Mouse (Mus musculus): ENCODE data around the gene Zbtb14.

The Zbtb14 gene

DNA sequence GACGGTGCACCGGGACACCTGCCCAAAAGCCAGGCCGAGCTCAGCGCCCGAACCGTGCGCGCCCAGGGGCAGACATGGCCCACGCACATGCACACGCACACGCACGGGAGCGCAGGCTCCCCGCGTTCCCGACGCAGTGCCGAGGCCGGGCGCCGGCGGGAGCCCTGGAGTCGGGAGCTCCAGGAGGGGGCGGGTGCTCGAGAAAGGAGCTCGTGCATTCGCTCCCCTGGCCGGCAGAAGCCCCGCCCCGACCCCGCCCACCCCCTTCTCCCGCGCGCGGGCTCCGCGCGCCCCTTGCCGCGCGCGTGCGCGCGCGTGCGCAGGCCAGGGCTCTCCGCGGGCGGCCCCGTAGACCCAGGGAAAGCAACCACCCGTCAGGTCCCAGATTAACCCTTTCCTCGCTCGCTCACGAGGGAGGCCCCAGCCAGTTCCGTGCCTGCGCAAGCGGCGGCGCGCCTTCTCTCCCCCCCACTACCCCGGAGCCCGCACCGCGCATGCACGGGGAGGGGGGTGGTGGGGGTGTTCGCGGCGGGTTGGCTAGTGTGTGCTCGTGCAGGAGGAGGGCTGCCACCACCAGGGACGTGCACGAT, at the start of gene Zbtb14:
Gene Zbtb14 (plus strand): TSS at position 540 of the 590 bp plus-strand sequence.
- peak; percentile 74 to 82 for DNase-seq (ENCODE audit: low spot score in 2 of 2)

DNA sequence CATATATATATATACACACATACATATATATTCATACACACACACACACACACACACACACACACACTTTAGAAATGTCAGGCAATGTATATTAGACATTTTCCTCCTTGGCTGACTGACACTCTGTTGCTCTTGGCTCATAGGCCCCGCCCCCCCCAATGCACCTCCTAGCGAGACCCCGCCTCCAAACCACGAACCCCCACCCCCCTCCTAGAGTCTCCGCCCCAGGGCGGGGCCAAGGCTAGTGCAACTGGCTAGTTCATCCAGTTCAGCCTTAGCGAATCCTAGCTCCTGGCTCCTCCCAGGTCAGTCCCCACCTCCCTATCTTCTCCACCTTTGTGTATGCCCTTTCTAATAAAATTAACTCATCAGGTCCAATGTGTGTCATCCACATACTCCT, 36.8 kb upstream of the Zbtb14 start:
- no peak for DNase-seq (ENCODE audit: low spot score in 2 of 2)

DNA sequence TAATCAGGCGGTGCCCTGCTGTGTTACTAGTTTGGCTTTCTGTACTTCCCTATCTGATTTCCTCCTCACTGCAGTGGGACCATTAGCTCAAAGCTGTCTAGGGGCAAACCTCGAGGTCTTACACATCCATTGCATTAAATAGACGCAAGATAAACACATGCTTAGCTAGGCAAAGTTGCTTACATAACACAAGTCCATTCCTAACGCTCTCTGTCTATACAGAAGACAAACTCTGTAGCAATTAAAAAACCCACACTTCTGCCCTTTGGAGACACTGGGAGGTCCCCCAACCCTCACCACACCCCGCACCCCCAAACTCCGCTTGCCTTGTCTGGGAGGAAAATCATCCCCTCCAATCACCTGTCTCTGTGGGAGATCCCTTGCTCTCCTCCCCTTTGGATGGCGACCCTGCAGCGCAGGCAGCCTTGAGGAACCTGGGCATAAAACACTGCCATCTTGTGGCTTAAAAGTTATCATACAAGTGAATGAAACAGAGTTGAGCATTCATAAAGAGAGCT, 33.8 kb upstream of the Zbtb14 start:
- no peak for DNase-seq (ENCODE audit: low spot score in 2 of 2)

DNA sequence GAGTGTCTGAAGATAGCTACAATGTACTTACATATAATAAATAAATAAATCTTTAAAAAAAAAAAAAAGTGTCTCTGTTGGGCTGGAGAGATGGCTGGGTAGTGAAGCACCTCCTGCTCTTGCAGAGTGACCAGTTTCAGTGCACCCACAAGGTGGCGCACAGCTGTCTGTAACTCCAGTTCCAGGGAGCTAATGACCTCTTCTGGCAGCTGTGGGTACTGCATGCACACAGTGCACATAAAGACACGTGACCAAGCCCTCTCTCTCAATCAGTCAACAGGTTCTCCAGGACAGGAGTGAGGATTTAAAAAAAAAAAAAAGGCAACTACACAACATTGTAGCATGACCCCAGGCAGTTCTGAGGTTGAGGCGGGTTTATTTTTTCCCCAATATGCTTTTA, 17.8 kb upstream of the Zbtb14 start:
- no peak for DNase-seq (ENCODE audit: low spot score in 2 of 2)

DNA sequence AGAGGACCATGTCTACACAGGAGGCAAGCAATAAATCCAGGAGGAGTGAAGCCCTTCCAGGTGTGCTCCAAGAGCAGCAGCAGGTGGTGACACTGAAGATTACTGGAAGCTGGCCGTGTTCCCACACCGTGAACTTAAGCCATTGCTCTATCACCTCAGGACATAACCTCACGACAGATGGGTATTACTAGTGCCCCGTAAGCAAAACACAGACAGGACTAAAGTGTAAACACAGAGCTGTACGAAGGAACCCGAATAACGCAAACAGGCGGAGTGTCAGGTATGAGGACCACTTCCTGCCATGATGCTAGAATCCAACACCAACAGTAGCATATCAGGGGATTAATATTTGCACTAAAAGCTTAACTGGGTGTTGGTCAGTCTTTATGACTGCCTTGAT, 2.0 kb upstream of the Zbtb14 start:
- no peak for DNase-seq (ENCODE audit: low spot score in 2 of 2)

DNA sequence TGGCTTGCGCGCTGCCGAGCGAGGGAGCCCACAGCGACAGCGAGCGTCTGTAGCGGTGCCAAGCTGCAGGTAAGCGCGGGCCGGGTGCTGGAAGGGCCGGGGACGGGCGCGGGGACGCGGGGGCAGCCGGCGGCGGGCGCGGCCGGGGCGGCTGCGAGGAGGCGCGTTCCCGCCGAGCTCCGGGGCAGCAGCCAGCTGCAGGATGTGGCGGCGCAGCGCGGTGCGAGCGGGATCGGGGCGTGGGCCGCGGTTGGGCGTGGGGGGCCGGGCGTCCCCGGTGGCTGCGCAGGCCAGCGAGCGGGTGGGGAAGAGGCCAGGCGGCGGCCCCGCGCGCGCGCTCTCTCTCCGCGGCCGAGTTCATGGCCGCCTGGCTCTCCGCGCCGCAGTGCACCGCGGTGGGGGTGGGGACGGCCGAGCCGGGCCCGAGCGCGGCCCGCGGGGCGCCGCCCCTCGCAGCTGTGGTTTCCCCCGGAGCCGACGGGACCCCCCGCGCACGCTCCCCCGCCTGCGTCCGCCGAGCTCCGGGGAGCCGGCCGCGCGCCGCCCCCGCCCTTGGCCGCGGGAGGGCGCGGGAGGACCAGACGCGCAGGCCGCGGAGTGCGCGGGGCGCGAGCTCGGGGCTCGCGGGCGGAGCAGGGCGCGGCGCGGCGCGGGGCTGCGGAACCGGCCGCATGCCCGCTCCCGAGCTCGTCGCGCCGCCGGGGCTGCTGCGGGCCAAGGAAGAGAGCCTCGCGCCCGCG, 521 bp downstream of the Zbtb14 start:
- peak; percentile 51 to 52 for DNase-seq (ENCODE audit: low spot score in 2 of 2)

DNA sequence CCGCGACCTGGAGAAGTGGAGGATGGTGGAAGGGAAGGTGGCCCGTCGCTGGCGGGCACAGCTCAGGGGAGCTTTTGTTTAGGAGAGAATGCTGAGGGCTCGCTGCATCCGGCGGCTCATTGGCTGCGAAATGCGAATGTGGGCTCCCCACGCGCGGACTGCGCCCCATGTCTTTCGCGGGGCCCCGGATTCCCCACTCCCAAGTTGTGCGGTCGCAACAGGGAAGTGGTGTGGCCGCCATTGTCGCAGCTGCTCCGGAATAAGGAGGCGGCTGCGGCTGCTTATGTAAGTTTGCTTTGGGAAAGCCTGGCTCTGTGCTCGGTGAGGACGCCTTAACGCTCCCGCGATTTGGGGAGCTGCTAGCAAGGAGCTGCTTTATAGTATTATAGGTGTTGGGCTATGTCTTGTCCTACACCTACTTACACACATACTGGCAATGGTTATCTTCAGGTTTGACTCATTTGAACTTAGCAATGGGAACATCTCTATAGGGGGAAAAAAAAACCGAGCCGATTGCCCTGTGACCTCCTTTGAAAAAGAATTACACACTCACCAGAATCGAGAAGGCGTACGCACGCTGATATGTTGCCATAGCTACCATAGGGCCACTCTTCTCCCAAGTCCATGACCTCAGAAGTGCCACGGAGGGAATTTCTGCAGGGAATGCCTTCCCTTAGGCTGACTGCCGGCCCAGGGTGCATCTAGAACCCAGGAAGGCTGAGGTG, 1.3 kb downstream of the Zbtb14 start:
- peak; percentile 54 to 68 for DNase-seq (ENCODE audit: low spot score in 2 of 2)

DNA sequence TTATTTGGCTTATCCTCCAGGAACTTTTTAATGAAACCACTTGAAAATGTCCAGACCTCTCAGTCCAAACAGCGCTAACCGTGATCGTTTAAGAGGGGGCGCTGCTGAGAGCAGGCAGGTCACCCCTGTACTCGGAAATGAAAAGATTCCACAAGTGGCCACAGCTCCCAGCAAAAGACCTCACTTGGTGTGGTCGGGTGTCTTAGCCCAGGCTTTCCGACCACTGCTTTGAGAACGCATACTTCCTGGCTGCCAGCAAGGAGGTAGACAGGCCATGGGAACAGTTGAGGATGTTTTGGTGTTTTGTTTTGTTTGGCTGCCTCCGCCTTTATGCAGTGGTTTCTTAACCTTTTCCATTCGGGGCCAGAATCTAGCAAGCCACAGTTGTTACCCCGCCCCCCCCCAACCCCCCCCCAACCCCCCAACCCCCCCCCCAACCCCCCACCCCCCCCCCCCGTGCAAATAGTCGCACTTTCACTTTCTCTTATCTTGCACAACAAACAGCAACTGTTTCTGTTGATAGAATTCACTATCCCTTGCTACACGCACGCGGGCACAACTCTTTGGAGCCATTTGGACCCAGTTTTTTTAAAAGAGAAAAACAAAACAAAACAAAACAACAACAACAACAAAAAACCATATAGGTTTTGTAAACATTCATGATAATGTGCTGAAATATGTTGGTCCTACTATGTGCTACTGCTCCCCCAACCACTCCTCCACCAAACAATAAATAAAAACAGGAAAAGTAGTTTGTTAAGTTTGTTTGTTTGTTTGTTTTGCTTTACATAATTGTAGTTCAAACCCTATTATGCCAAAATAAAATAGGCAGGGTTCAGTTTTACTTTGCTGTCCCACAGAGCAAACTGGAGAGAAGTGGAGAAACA, 13.5 kb downstream of the Zbtb14 start:
- DNase-seq (ENCODE audit: low spot score in 2 of 2), result no peak

DNA sequence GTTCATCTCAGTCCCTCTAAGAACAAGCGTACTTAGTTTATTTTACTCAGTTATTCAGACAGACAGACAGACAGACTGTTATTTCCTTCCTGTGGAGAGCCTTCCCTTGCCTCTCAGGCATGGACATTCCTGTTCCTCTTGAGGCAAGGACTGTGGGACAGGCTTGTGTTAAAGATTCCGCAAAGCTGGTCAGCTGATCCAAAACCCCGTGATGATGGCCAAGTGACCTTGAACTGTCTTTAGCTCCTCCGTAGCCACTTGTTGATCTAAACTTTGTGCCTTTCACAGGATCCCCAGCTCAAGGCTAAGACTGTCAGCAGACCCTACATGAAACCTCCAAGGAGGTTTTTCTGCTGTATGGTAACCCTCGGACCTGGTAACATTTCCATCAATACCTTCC, 14.3 kb downstream of the Zbtb14 start:
- DNase-seq (ENCODE audit: low spot score in 2 of 2), result no peak

DNA sequence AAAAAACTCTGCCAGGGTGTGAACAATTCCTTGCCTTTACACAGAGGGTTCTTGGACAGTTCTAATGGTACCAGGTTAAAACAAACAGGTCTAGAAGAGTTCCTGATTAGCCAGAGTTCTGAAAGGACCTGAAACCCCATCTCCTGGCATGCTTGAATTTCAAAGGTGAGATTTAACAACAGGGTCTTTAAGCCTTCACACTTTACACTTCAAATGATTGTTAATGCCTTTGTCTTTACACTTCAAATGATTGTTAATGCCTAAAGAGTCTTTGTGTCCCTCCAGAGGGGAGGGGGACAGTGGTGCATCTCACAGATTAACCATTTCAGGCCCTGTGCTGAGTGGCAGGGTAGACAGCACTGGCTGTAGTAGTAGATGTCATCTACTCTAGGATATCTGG, 15.2 kb downstream of the Zbtb14 start:
- no peak for DNase-seq (ENCODE audit: low spot score in 2 of 2)

DNA sequence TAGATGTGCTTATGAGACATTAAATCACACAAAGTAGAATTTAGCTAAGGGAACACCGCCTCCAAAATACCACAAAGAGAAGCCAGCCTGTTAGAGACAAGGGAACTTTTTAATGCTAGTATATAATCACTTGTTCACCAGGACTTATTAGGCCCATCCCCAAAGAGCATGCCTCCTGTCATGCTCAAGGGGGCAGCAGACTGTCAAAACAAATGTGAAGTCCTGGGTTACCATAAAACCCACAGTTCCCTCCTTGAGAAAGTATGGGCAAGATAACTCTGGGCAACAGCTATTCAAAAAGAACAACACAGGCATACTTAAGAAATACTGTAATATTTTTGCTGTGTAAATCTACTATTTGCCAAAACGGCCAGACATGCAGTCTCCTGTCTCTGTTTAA, 18.3 kb downstream of the Zbtb14 start:
- no peak for DNase-seq (ENCODE audit: low spot score in 2 of 2)

DNA sequence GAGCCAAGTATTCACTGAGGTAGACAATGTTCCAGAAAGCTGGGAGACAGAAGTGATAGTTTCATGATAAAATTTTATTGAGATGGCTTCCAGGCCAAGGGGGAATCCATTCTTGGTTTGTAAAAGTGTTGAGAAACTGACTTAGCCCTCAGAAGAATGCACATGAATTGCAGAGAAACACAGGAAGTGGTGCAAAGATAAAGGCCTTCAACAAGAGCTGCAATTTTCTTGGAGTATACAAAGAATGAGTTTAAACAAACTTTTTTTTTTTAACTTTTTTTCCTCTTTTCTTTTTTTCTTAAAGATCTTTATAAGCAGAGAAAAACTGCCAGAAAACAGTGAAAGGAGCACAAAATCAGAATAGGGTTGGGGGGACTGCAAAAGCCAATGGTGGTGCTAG, 33.3 kb downstream of the Zbtb14 start:
- DNase-seq (ENCODE audit: low spot score in 2 of 2), result no peak

DNA sequence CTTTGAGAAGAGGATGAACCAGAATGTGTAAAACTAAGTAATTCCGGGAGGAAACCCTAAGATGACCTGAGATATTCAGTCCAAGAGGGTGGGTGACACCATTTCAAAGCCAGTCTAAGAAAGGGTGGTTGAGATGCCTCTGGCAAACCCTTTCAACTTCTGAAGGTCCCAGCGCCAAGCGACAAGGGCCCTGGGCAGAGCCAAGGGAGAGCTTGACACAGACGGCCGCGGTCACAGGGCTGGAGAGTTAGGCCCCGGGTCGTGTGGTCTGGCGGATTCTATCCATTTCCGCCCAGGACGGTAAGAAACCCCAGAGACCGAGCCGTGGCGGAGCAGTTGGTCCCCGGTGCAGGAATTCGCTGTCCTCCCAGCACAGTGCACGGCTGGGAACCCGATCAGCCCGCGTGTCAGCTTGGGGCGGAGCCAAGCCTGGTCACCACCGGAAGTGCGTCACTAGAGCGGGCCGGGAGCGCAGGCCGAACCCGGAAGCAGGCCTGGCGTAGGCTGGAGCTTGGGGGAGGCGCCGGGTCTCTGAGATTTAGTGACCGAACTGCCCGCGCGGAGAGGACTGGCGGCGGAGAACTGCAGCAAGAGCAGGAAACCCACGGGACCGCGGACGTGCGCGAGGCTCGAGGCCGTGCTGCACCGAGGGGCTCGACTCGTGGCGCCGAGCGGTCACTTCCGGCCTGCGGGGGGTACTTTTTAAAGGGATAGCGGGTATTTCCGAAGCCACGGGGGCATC, 34.2 kb downstream of the Zbtb14 start:
- DNase-seq (ENCODE audit: low spot score in 2 of 2), result peak; percentile 90 to 94

DNA sequence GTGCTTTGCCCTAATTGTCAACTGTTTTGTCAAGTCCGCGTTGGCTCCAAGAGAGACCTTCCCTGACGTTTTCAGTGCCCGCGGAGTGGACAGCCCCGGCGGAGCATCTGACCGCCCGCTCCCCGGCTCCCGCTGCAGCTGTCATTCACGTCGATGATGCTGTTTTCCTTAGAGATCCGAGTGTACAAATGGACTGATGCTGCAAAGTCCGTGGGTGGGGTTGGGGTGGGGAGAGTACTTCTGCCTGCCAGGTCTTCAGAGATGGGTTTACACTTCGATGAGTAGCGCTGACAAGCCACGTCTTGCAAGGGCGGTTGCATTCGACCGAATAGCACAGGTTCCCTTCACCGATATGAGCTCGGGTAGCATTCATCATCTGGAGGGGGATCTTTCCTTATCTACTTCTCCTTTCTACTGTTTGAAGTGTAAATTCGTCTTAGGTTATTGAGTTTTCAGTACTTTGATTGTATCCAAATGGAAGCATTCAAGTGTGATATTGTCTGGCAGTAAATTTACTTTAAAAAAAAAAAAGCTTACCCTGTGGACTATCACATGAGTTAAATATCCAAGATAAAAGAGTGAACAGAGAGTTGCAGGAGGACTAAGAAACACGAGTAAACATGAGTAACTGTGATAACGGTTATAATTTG, 35.0 kb downstream of the Zbtb14 start:
- no peak for DNase-seq (ENCODE audit: low spot score in 2 of 2)

DNA sequence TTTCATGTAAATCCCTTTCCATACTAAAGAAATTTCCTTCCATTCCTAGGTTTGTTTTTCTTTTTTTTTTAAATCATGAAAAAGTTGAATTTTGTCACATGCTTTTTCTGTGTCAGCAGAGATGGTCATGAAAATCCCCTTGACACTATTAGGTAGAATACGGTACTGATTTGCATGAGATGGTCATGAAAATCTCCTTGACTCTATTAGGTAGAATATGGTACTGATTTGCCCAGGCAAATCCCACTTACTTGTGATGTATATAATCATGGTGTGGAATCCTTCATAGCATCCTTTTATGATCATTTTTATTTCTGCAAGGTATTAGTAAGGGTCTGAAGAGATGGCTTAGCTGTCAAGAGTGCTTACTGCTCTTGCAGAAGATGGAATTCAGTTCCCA, 38.7 kb downstream of the Zbtb14 start:
- DNase-seq (ENCODE audit: low spot score in 2 of 2), result no peak

DNA sequence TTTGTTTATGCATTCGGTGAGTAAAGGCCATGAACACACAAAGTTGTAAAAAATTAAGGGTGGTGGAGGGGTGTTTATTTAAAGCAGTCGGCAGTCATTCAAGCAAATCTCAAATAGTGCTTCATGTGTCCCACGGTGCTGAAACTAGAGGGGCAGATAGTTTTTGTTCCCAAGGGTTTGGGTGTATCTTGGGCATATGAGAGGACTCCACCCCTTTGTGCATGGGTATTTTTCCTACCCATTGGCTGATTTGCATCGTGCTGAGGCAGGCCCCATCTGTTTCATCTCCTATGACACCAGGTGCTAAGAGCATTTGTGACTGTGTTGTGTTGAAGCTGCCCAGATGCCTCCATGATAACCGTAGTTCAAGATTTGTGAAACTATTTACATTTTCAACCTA, 55.0 kb downstream of the Zbtb14 start:
- no peak for DNase-seq (ENCODE audit: low spot score in 2 of 2)

DNA sequence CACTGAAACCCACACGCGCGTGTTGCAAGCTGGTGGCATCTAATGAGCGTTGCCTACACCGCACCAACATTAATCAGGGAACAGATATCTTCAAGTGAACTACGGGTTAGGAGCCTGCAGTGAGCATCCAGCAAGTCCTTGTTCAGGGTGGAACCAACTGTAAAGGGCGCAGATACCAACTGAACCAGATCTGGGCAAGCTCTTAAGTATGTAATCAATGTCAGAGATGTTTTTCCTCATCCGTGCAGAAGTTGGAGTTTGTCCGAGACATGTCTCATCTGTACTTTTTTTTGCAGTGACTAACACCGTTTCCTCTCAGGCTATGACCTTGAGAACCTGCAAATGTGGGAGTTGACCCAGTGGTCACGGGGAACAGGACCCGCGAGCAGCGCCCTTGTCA, 55.6 kb downstream of the Zbtb14 start:
- no peak for DNase-seq (ENCODE audit: low spot score in 2 of 2)

DNA sequence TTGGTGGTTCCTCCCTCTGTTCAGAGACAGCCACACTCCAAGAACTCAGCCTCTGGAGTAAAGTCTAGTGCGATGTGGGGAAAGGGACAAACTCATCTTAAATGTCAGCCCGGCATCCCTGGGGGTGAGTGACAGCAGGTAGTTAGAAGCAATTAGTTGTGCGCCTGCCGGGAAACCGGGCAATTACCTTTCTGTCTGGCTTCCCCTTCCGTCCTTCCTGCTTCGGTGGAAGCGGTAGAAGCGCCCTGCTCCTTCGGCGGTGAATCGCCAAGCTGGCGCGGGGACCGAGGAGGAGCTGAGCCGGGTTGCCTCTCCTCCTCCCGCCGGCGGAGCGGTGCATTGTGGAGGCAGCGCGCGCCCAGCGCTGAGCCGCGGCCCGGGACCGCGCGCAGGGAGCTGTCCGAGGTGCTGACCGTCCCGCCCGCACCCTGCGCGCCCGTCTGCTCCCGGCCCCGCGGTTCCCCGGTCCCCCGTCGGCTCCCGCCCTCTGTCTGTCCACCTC, 56.2 kb downstream of the Zbtb14 start, which contains the start of gene Akain1:
Gene Akain1 (plus strand): TSS at position 337 of the 502 bp plus-strand sequence.
- DNase-seq (ENCODE audit: low spot score in 2 of 2), result peak; percentile 7 to 15

DNA sequence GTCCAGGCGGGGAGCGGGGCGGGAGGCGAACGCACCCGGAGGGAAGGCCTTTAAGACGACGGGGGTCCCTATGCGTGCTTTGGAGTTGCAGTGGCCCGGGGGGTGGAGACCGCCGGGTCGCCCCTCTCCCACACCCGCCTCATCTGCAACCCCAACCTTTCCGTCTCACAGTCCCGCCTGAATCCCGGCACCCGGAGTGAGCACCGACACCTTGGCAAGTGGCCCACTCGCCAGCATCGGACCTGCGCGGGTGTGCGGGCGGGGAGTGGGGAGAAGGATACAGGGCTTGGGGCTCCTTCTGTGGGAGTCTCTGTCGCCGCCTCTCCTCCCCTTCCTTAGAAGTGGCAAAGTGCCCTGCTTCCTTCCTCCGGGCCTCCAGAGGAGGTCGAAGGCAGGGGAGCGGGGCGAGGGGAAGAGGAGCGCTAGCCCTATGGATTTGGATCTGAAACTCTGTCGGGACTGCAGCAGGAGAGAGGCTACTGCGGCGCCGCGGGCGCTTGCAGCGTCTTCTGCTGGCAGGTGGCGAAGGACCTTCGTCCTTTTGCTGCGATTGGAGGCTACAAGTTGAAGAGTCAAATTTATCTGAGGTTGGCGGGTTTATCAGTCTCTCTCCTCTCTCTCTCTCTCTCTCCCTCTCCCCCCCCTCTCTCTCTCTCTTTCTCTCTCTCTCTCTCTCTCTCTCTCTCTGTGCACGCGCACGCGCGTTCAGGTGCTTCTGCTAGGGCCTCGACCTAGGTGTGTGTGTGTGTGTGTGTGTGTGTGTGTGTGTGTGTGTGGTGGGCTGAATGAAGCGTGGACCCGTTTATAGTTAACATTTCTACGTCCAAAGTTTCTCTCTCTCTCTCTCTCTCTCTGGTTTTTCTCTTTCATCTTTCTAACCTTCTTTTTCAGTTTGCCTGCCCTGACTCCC, 57.0 kb downstream of the Zbtb14 start:
- peak; percentile 6 to 13 for DNase-seq (ENCODE audit: low spot score in 2 of 2)
